In genomic region chr10:68136051-68136450, GRCm38 (mm10) we compare ENCODE assay signal across 8 mouse cellular contexts.
DNase-seq lines count a peak whose midpoint lies in the region; ATAC-seq and TF ChIP-seq lines count a peak whose summit lies in the region.

No protein-coding gene starts in this region.

- H3K4me3 ChIP-seq in lung, embryonic 14.5 days (ENCODE audit: low read depth, low read length) = peak overlapping the region; percentile 52
- H3K4me3 ChIP-seq in embryonic facial prominence, embryonic 15.5 days (replicated peaks) = peak overlapping the region; percentile 42
- peak overlapping the region; percentile 37 for H3K4me3 ChIP-seq in neural tube, embryonic 15.5 days (replicated peaks)

- H3K27me3 ChIP-seq in lung, embryonic 14.5 days (ENCODE audit: insufficient read depth, low read length) = no peaks in the 10 kb centered on the region
- no peaks in the 10 kb centered on the region for H3K27me3 ChIP-seq in embryonic facial prominence, embryonic 15.5 days
- H3K27me3 ChIP-seq in neural tube, embryonic 15.5 days (replicated peaks) = no peaks in the 10 kb centered on the region

- peaks cover 26% of the 10 kb centered on the region for H3K4me1 ChIP-seq in lung, embryonic 14.5 days (ENCODE audit: insufficient read depth)
- peaks cover 28% of the 10 kb centered on the region for H3K4me1 ChIP-seq in embryonic facial prominence, embryonic 15.5 days
- H3K4me1 ChIP-seq in neural tube, embryonic 15.5 days = peaks cover 26% of the 10 kb centered on the region

- peak overlapping the region; percentile 71 for H3K4me2 ChIP-seq in lung, embryonic 14.5 days
- peak overlapping the region; percentile 49 for H3K4me2 ChIP-seq in embryonic facial prominence, embryonic 15.5 days (replicated peaks)
- H3K4me2 ChIP-seq in neural tube, embryonic 15.5 days = peak overlapping the region; percentile 62

- 2% methylated on average over 9 of the region's 9 CpGs for WGBS in lung, embryonic 14.5 days
- WGBS in embryonic facial prominence, embryonic 15.5 days = 3% methylated on average over 9 of the region's 9 CpGs
- WGBS in neural tube, embryonic 15.5 days = 0% methylated on average over 9 of the region's 9 CpGs

- TF ChIP-seq CTCF in lung, embryonic 14.5 days (IDR thresholded peaks at IDR 0.05; ENCODE audit: low read depth) = no peak

- peak overlapping the region; percentile 94 for H3K27ac ChIP-seq in lung, embryonic 14.5 days (ENCODE audit: low read depth)
- peak overlapping the region; percentile 84 for H3K27ac ChIP-seq in embryonic facial prominence, embryonic 15.5 days (replicated peaks)
- H3K27ac ChIP-seq in neural tube, embryonic 15.5 days (replicated peaks) = peak overlapping the region; percentile 63

- H3K9me3 ChIP-seq in lung, embryonic 14.5 days (ENCODE audit: low read depth, low read length) = no peaks in the 10 kb centered on the region
- H3K9me3 ChIP-seq in embryonic facial prominence, embryonic 15.5 days (replicated peaks) = no peaks in the 10 kb centered on the region
- no peaks in the 10 kb centered on the region for H3K9me3 ChIP-seq in neural tube, embryonic 15.5 days (replicated peaks)

- H3K9ac ChIP-seq in lung, embryonic 14.5 days = peak overlapping the region; percentile 65
- H3K9ac ChIP-seq in embryonic facial prominence, embryonic 15.5 days = peak overlapping the region; percentile 7; the same call in 1 of the 2 replicates
- H3K9ac ChIP-seq in neural tube, embryonic 15.5 days (replicated peaks) = peak overlapping the region; percentile 36

- DNase-seq in lung, embryonic 14.5 days = peak; percentile 35
- no peak for DNase-seq in lung, postnatal 25 days (ENCODE audit: low spot score)
- DNase-seq in kidney, postnatal 25 days = peak; percentile 30 to 46
- no peak for DNase-seq in ovary, postnatal 36 days (ENCODE audit: low spot score)
- DNase-seq in adrenal gland, postnatal 4 days (ENCODE audit: low spot score in 2 of 2) = no peak

- peaks cover 30% of the 10 kb centered on the region for H3K36me3 ChIP-seq in lung, embryonic 14.5 days (ENCODE audit: insufficient read depth)
- peaks cover 11% of the 10 kb centered on the region; the same call in 1 of the 2 replicates for H3K36me3 ChIP-seq in embryonic facial prominence, embryonic 15.5 days
- 0 out of 2 replicates have a peak, but pooled peaks cover 5% of the 10 kb centered on the region for H3K36me3 ChIP-seq in neural tube, embryonic 15.5 days

- ATAC-seq in lung, embryonic 14.5 days (ENCODE audit: insufficient read depth) = no peak
- ATAC-seq in embryonic facial prominence, embryonic 15.5 days (ENCODE audit: insufficient number of reproducible peaks, low FRiP score, low TSS enrichment, low read depth) = no peak
- ATAC-seq in neural tube, embryonic 15.5 days (ENCODE audit: low FRiP score) = no peak
- no peak for ATAC-seq in activated CD4-positive, CD25-positive, alpha-beta regulatory T cell, adult 4 months

Comparison
In these comparisons a context has a peak if more than half of its experiments do, and no peak if none do; other contexts are left out.
1. DNase-seq: peak in lung, embryonic 14.5 days (single experiment) and kidney, postnatal 25 days (2 of 2); none in lung, postnatal 25 days (single experiment), ovary, postnatal 36 days (single experiment) and adrenal gland, postnatal 4 days (0 of 2).
2. H3K9ac ChIP-seq: peak in every context shown above with its lines; median percentile 65 in lung, embryonic 14.5 days; 36 in neural tube, embryonic 15.5 days; 7 in embryonic facial prominence, embryonic 15.5 days.
3. Peak in every context shown above with its lines, with median percentiles within 50 percentile points of each other: H3K27ac ChIP-seq, H3K4me2 ChIP-seq and H3K4me3 ChIP-seq.